Comparison of ENCODE assay signal across 16 mouse cellular contexts in genomic region chr4:148071508-148071907, GRCm38 (mm10). TPM values are rescaled to one million over a fixed set of nuclear protein-coding genes. Genes with fewer than 3 reads are reported as not detected.
DNase-seq lines count a peak whose midpoint lies in the region; ATAC-seq and TF ChIP-seq lines count a peak whose summit lies in the region.
"Had no signal": no experiment of that assay in that cellular context is flagged by ENCODE, and none has a peak within 500 bp of the region (broad histone marks: within the 10 kb centered on the region; RNA-seq: fewer than 3 reads in every experiment).

No protein-coding gene starts in this region.

- H3K4me1 ChIP-seq in embryonic facial prominence, embryonic 14.5 days (ENCODE audit: control insufficient read depth, insufficient read depth, low read length) = no peaks in the 10 kb centered on the region
- peaks cover 22% of the 10 kb centered on the region for H3K4me1 ChIP-seq in embryonic facial prominence, embryonic 10.5 days
- H3K4me1 ChIP-seq in hindbrain, embryonic 11.5 days (replicated peaks; ENCODE audit: control insufficient read depth, insufficient read depth, low read length) = no peaks in the 10 kb centered on the region
- H3K4me1 ChIP-seq in hindbrain, embryonic 10.5 days (replicated peaks) = peaks cover 23% of the 10 kb centered on the region

- no peak overlapping the region for H3K4me2 ChIP-seq in embryonic facial prominence, embryonic 14.5 days (ENCODE audit: low read depth, low read length)
- no peak overlapping the region for H3K4me2 ChIP-seq in hindbrain, embryonic 11.5 days (replicated peaks; ENCODE audit: low read depth, low read length)
- H3K4me2 ChIP-seq: embryonic facial prominence, embryonic 15.5 days; hindbrain, embryonic 13.5 days; midbrain, embryonic 12.5 days had no signal

- WGBS in embryonic facial prominence, embryonic 14.5 days = 41% methylated on average over 4 of the region's 5 CpGs
- WGBS in embryonic facial prominence, embryonic 10.5 days = 67% methylated on average over 5 of the region's 5 CpGs
- 60% methylated on average over 5 of the region's 5 CpGs for WGBS in hindbrain, embryonic 11.5 days
- WGBS in hindbrain, embryonic 10.5 days = 69% methylated on average over 5 of the region's 5 CpGs

- no peak overlapping the region for H3K27ac ChIP-seq in embryonic facial prominence, embryonic 14.5 days (replicated peaks; ENCODE audit: low read depth, low read length)
- no peak overlapping the region for H3K27ac ChIP-seq in embryonic facial prominence, embryonic 10.5 days (replicated peaks)
- no peak overlapping the region for H3K27ac ChIP-seq in hindbrain, embryonic 11.5 days (ENCODE audit: low read depth, low read length)
- H3K27ac ChIP-seq in hindbrain, embryonic 10.5 days = no peak overlapping the region
- H3K27ac ChIP-seq in layer of hippocampus, adult 2 months = no peak overlapping the region
- H3K27ac ChIP-seq: embryonic facial prominence, embryonic 15.5 days; hindbrain, embryonic 13.5 days; midbrain, embryonic 12.5 days had no signal

- H3K9ac ChIP-seq in embryonic facial prominence, embryonic 14.5 days (ENCODE audit: low read depth, low read length) = no peak overlapping the region
- no peak overlapping the region for H3K9ac ChIP-seq in hindbrain, embryonic 11.5 days (ENCODE audit: low read depth, low read length)
- H3K9ac ChIP-seq: embryonic facial prominence, embryonic 15.5 days; hindbrain, embryonic 13.5 days; midbrain, embryonic 12.5 days had no signal

- H3K27me3 ChIP-seq in embryonic facial prominence, embryonic 14.5 days (replicated peaks; ENCODE audit: control insufficient read depth, insufficient read depth, low read length) = no peaks in the 10 kb centered on the region
- H3K27me3 ChIP-seq in embryonic facial prominence, embryonic 10.5 days (replicated peaks; ENCODE audit: low read depth, poor library complexity, severe bottlenecking) = peaks cover 9% of the 10 kb centered on the region
- no peaks in the 10 kb centered on the region for H3K27me3 ChIP-seq in hindbrain, embryonic 11.5 days (ENCODE audit: control insufficient read depth, insufficient read depth, low read length)
- H3K27me3 ChIP-seq in hindbrain, embryonic 10.5 days (ENCODE audit: insufficient read depth, poor library complexity, severe bottlenecking) = peaks cover 6% of the 10 kb centered on the region; the same call in 1 of the 2 replicates
- H3K27me3 ChIP-seq: embryonic facial prominence, embryonic 15.5 days; hindbrain, embryonic 13.5 days had no signal

- no peaks in the 10 kb centered on the region for H3K9me3 ChIP-seq in embryonic facial prominence, embryonic 14.5 days (ENCODE audit: control insufficient read depth, low read length)
- no peaks in the 10 kb centered on the region for H3K9me3 ChIP-seq in embryonic facial prominence, embryonic 10.5 days
- no peaks in the 10 kb centered on the region for H3K9me3 ChIP-seq in hindbrain, embryonic 11.5 days (ENCODE audit: control insufficient read depth, low read length)
- no peaks in the 10 kb centered on the region for H3K9me3 ChIP-seq in hindbrain, embryonic 10.5 days
- H3K9me3 ChIP-seq: embryonic facial prominence, embryonic 15.5 days; hindbrain, embryonic 13.5 days; midbrain, embryonic 12.5 days had no signal

- ATAC-seq in embryonic facial prominence, embryonic 14.5 days (ENCODE audit: low read depth) = 0 out of 2 replicates have a peak, but pooled peaks have one; percentile 27
- ATAC-seq in hindbrain, embryonic 11.5 days (ENCODE audit: low FRiP score) = peak; percentile 18; the same call in 1 of the 2 replicates

- H3K36me3 ChIP-seq in embryonic facial prominence, embryonic 14.5 days (ENCODE audit: control insufficient read depth, insufficient read depth, low read length) = no peaks in the 10 kb centered on the region
- no peaks in the 10 kb centered on the region for H3K36me3 ChIP-seq in embryonic facial prominence, embryonic 10.5 days (replicated peaks)
- H3K36me3 ChIP-seq in hindbrain, embryonic 11.5 days (ENCODE audit: control insufficient read depth, insufficient read depth, low read length) = no peaks in the 10 kb centered on the region
- H3K36me3 ChIP-seq in hindbrain, embryonic 10.5 days = no peaks in the 10 kb centered on the region
- H3K36me3 ChIP-seq: embryonic facial prominence, embryonic 15.5 days; hindbrain, embryonic 13.5 days; midbrain, embryonic 12.5 days had no signal

- H3K4me3 ChIP-seq in embryonic facial prominence, embryonic 14.5 days (ENCODE audit: low read depth, low read length) = no peak overlapping the region
- no peak overlapping the region for H3K4me3 ChIP-seq in embryonic facial prominence, embryonic 10.5 days
- no peak overlapping the region for H3K4me3 ChIP-seq in hindbrain, embryonic 11.5 days (ENCODE audit: low read depth, low read length)
- H3K4me3 ChIP-seq in hindbrain, embryonic 10.5 days = no peak overlapping the region
- H3K4me3 ChIP-seq in layer of hippocampus, adult 2 months = no peak overlapping the region
- H3K4me3 ChIP-seq: embryonic facial prominence, embryonic 15.5 days; hindbrain, embryonic 13.5 days; midbrain, embryonic 12.5 days had no signal

- TF ChIP-seq CTCF in layer of hippocampus, adult 2 months (conservative IDR thresholded peaks at IDR 0.05) = no peak

- DNase-seq in embryonic facial prominence, embryonic 14.5 days (ENCODE audit: low spot score) = peak; percentile 41
- DNase-seq in embryonic facial prominence, embryonic 10.5 days (ENCODE audit: low spot score) = no peak
- DNase-seq in hindbrain, embryonic 11.5 days (ENCODE audit: low spot score) = no peak
- DNase-seq in hindbrain, embryonic 10.5 days (ENCODE audit: low spot score) = no peak
- DNase-seq in retina, embryonic 14.5 days (ENCODE audit: low spot score) = peak; percentile 42
- no peak for DNase-seq in retina, postnatal 1 day
- DNase-seq in urinary bladder, postnatal 4 days (ENCODE audit: low spot score in 2 of 2) = no peak
- no peak for DNase-seq in layer of hippocampus, adult 2 months (ENCODE audit: low spot score in 2 of 2)
- DNase-seq: cerebellum, adult 2 months; layer of hippocampus, postnatal 36 days; lung, adult 2 months; lung, postnatal 4 days; thymus, postnatal 4 days had no signal

RNA-seq across cellular contexts. Expression of gene Agtrap, which starts 16.3 kb away (rescaled TPM):
- 15.9 and 16.2 TPM in 2 replicates for polyA plus RNA-seq in embryonic facial prominence, embryonic 14.5 days (2014; fragmentation: Nextera tagmentation; extraction: Ambion mirVana)
- polyA plus RNA-seq in embryonic facial prominence, embryonic 10.5 days (2016; fragmentation: Nextera tagmentation; extraction: Ambion mirVana) = 13.2 and 14.8 TPM in 2 replicates
- 8.8 and 10.9 TPM in 2 replicates for polyA plus RNA-seq in hindbrain, embryonic 11.5 days (2014; fragmentation: Nextera tagmentation; extraction: Ambion mirVana)
- polyA plus RNA-seq in hindbrain, embryonic 10.5 days (2016; fragmentation: Nextera tagmentation; extraction: Ambion mirVana) = 15.6 and 15.7 TPM in 2 replicates
- total RNA-seq in layer of hippocampus, adult 2 months (2021) = 1 to 10 TPM; 7.2 to 9.8 TPM

RNA-seq across cellular contexts. Expression of gene Mthfr, which starts 32.6 kb away (rescaled TPM):
- 20.3 and 21.4 TPM in 2 replicates for polyA plus RNA-seq in embryonic facial prominence, embryonic 14.5 days (2014; fragmentation: Nextera tagmentation; extraction: Ambion mirVana)
- polyA plus RNA-seq in embryonic facial prominence, embryonic 10.5 days (2016; fragmentation: Nextera tagmentation; extraction: Ambion mirVana) = 25.2 and 25.4 TPM in 2 replicates
- polyA plus RNA-seq in hindbrain, embryonic 11.5 days (2014; fragmentation: Nextera tagmentation; extraction: Ambion mirVana) = 18.0 and 19.6 TPM in 2 replicates
- 28.1 and 30.0 TPM in 2 replicates for polyA plus RNA-seq in hindbrain, embryonic 10.5 days (2016; fragmentation: Nextera tagmentation; extraction: Ambion mirVana)
- total RNA-seq in layer of hippocampus, adult 2 months (2021) = 10 to 100 TPM; 33.5 to 37.2 TPM

RNA-seq across cellular contexts. Expression of gene Clcn6, which starts 32.9 kb away (rescaled TPM):
- polyA plus RNA-seq in embryonic facial prominence, embryonic 14.5 days (2014; fragmentation: Nextera tagmentation; extraction: Ambion mirVana) = 7.4 and 7.8 TPM in 2 replicates
- polyA plus RNA-seq in embryonic facial prominence, embryonic 10.5 days (2016; fragmentation: Nextera tagmentation; extraction: Ambion mirVana) = 10.3 and 12.0 TPM in 2 replicates
- 21.7 and 26.2 TPM in 2 replicates for polyA plus RNA-seq in hindbrain, embryonic 11.5 days (2014; fragmentation: Nextera tagmentation; extraction: Ambion mirVana)
- 13.9 and 17.8 TPM in 2 replicates for polyA plus RNA-seq in hindbrain, embryonic 10.5 days (2016; fragmentation: Nextera tagmentation; extraction: Ambion mirVana)
- total RNA-seq in layer of hippocampus, adult 2 months (2021) = 10 to 100 TPM; 77.0 to 77.6 TPM

RNA-seq across cellular contexts. Expression of gene Mad2l2, which starts 58.7 kb away (rescaled TPM):
- 51.1 and 59.8 TPM in 2 replicates for polyA plus RNA-seq in embryonic facial prominence, embryonic 14.5 days (2014; fragmentation: Nextera tagmentation; extraction: Ambion mirVana)
- 63.3 and 67.3 TPM in 2 replicates for polyA plus RNA-seq in embryonic facial prominence, embryonic 10.5 days (2016; fragmentation: Nextera tagmentation; extraction: Ambion mirVana)
- 82.5 and 88.2 TPM in 2 replicates for polyA plus RNA-seq in hindbrain, embryonic 11.5 days (2014; fragmentation: Nextera tagmentation; extraction: Ambion mirVana)
- polyA plus RNA-seq in hindbrain, embryonic 10.5 days (2016; fragmentation: Nextera tagmentation; extraction: Ambion mirVana) = 74.3 and 86.9 TPM in 2 replicates
- 10 to 100 TPM; 13.8 to 14.5 TPM for total RNA-seq in layer of hippocampus, adult 2 months (2021)

RNA-seq across cellular contexts. Expression of gene Draxin, which starts 59.0 kb away (rescaled TPM):
- 0.56 and 0.67 TPM in 2 replicates for polyA plus RNA-seq in embryonic facial prominence, embryonic 14.5 days (2014; fragmentation: Nextera tagmentation; extraction: Ambion mirVana)
- 1.5 and 2.4 TPM in 2 replicates for polyA plus RNA-seq in embryonic facial prominence, embryonic 10.5 days (2016; fragmentation: Nextera tagmentation; extraction: Ambion mirVana)
- 12.8 and 13.8 TPM in 2 replicates for polyA plus RNA-seq in hindbrain, embryonic 11.5 days (2014; fragmentation: Nextera tagmentation; extraction: Ambion mirVana)
- polyA plus RNA-seq in hindbrain, embryonic 10.5 days (2016; fragmentation: Nextera tagmentation; extraction: Ambion mirVana) = 6.5 and 13.1 TPM in 2 replicates
- 1 to 10 TPM in 1 of 2 experiments, under 1 TPM in 1; 0.83 to 1.0 TPM for total RNA-seq in layer of hippocampus, adult 2 months (2021)

Comparison
In these comparisons a context has a peak if more than half of its experiments do, and no peak if none do; other contexts are left out.
1. DNase-seq: peak in embryonic facial prominence, embryonic 14.5 days (single experiment) and retina, embryonic 14.5 days (single experiment); none in embryonic facial prominence, embryonic 10.5 days (single experiment), hindbrain, embryonic 11.5 days (single experiment), hindbrain, embryonic 10.5 days (single experiment), retina, postnatal 1 day (single experiment), urinary bladder, postnatal 4 days (0 of 2) and layer of hippocampus, adult 2 months (0 of 2).